ENCODE assay signal across 8 mouse cellular contexts in genomic region chr13:51567411-51567851, GRCm38 (mm10). TPM values are rescaled to one million over a fixed set of nuclear protein-coding genes. Genes with fewer than 3 reads are reported as not detected.
DNase-seq lines count a peak whose midpoint lies in the region; ATAC-seq and TF ChIP-seq lines count a peak whose summit lies in the region.

No protein-coding gene starts in this region.

- ATAC-seq in cerebellum, adult (ENCODE audit: insufficient number of reproducible peaks, low FRiP score, low TSS enrichment), result no peak
- ATAC-seq in heart, embryonic 14.5 days (ENCODE audit: insufficient number of reproducible peaks, insufficient read depth, low FRiP score, low read depth), result no peak
- no peak for ATAC-seq in granulocyte monocyte progenitor cell, adult 5-6 weeks (replicated peaks; ENCODE audit: poor library complexity, severe bottlenecking)

- peak overlapping the region; percentile 48 for H3K4me3 ChIP-seq in cerebellum, adult 2 months (replicated peaks; ENCODE audit: insufficient read depth, low read depth, low read length)
- H3K4me3 ChIP-seq in heart, embryonic 14.5 days (ENCODE audit: control insufficient read depth in 1 of 2, insufficient read depth in 1 of 2, low read depth in 1 of 2, low read length in 2 of 2), result peak overlapping the region; percentile 31 to 56

- H3K9ac ChIP-seq in heart, embryonic 14.5 days (ENCODE audit: low read length), result peak overlapping the region; percentile 65

- no peaks in the 10 kb centered on the region for H3K36me3 ChIP-seq in heart, embryonic 14.5 days (ENCODE audit: control insufficient read depth, insufficient read depth, low read length)

- no peaks in the 10 kb centered on the region for H3K9me3 ChIP-seq in heart, embryonic 14.5 days (ENCODE audit: control insufficient read depth, low read length)

- H3K27me3 ChIP-seq in cerebellum, adult 2 months (ENCODE audit: control insufficient read depth, insufficient read depth, low read length), result no peaks in the 10 kb centered on the region; the same call in 1 of the 2 replicates
- peaks cover 52% of the 10 kb centered on the region for H3K27me3 ChIP-seq in heart, embryonic 14.5 days (ENCODE audit: control insufficient read depth, insufficient read depth, low read length)

- no peak for TF ChIP-seq CTCF in cerebellum, adult 2 months (IDR thresholded peaks at IDR 0.05; ENCODE audit: borderline replicate concordance, insufficient read depth, low read depth, low read length)

- H3K27ac ChIP-seq in cerebellum, adult 2 months (ENCODE audit: insufficient read depth, low read length), result no peak overlapping the region
- H3K27ac ChIP-seq in heart, embryonic 14.5 days (replicated peaks in 1 of 2; ENCODE audit: control insufficient read depth in 1 of 2, insufficient read depth in 1 of 2, low read depth in 2 of 2, low read length in 2 of 2), result no peak overlapping the region

- WGBS in cerebellum, adult 2 months, result under 1% methylated on average over 38 of the region's 38 CpGs
- under 1% methylated on average over 38 of the region's 38 CpGs for WGBS in heart, embryonic 14.5 days

- H3K4me2 ChIP-seq in heart, embryonic 14.5 days (ENCODE audit: low read length), result peak overlapping the region; percentile 98

- peak; percentile 41 to 53 for DNase-seq in cerebellum, adult 2 months
- DNase-seq in urinary bladder, postnatal 14 days (ENCODE audit: low spot score), result peak; percentile 5
- DNase-seq in urinary bladder, postnatal 36 days (ENCODE audit: low spot score in 2 of 2), result no peak
- DNase-seq in layer of hippocampus, postnatal 36 days, result peak; percentile 37 to 48
- peak; percentile 76 for DNase-seq in neural tube, embryonic 10.5 days (ENCODE audit: extremely low spot score, low spot score)

- no peak for TF ChIP-seq POLR2A in cerebellum, adult 2 months (IDR thresholded peaks at IDR 0.05; ENCODE audit: borderline replicate concordance, insufficient read depth, low read length)

- no peaks in the 10 kb centered on the region; the same call in 1 of the 2 replicates for H3K4me1 ChIP-seq in cerebellum, adult 2 months (ENCODE audit: control insufficient read depth, insufficient read depth, low read length)
- peaks cover 3 to 27% of the 10 kb centered on the region in 2 experiments for H3K4me1 ChIP-seq in heart, embryonic 14.5 days (ENCODE audit: control insufficient read depth in 2 of 2, insufficient read depth in 2 of 2, low read length in 2 of 2)

RNA-seq across cellular contexts. Expression of gene Shc3, which starts 1.8 kb away (rescaled TPM):
- polyA plus RNA-seq in cerebellum, adult 2 months (2012; rRNA removed), result 20.8 and 22.7 TPM in 2 replicates
- polyA plus RNA-seq in heart, embryonic 14.5 days (2014; fragmentation: Nextera tagmentation; extraction: Ambion mirVana), result 0.12 TPM in 1 of 2 replicates, not detected in the other
- total RNA-seq in layer of hippocampus, postnatal 36 days (2021), result 100 to 1,000 TPM; 120 to 131 TPM
- total RNA-seq in granulocyte monocyte progenitor cell, adult 5-6 weeks (2014; fragmentation: Nextera tagmentation), result not detected in 2 replicates
- not detected in 2 replicates for total RNA-seq in granulocyte monocyte progenitor cell, adult 5-6 weeks (2017)

Comparison
In these comparisons a context has a peak if more than half of its experiments do, and no peak if none do; other contexts are left out.
1. DNase-seq: peak in cerebellum, adult 2 months (2 of 2), urinary bladder, postnatal 14 days (single experiment), layer of hippocampus, postnatal 36 days (2 of 2) and neural tube, embryonic 10.5 days (single experiment); none in urinary bladder, postnatal 36 days (0 of 2).
2. RNA of gene Shc3, which starts 1.8 kb away (total RNA-seq): 120 to 131 TPM in layer of hippocampus, postnatal 36 days; not detected in granulocyte monocyte progenitor cell, adult 5-6 weeks; every median in the first group is over 100 times any median in the second.